Comparison of ENCODE assay signal across 31 mouse cellular contexts in genomic region chr14:37009686-37010085, GRCm38 (mm10). TPM values are rescaled to one million over a fixed set of nuclear protein-coding genes. Genes with fewer than 3 reads are reported as not detected.
A peak's percentile ranks its signal among the peaks of the same experiment; 100 is the strongest.
DNase-seq lines count a peak whose midpoint lies in the region; ATAC-seq lines count a peak whose summit lies in the region.
"Had no signal": no experiment of that assay in that cellular context is flagged by ENCODE, and none has a peak within 500 bp of the region (broad histone marks: within the 10 kb centered on the region; RNA-seq: fewer than 3 reads in every experiment).

No protein-coding gene starts in this region.

- 0 out of 2 replicates have a peak, but pooled peaks have one; percentile 9 for ATAC-seq in midbrain, embryonic 11.5 days (ENCODE audit: low FRiP score)
- no peak for ATAC-seq in midbrain, embryonic 14.5 days (ENCODE audit: low FRiP score, low TSS enrichment)
- ATAC-seq: activated CD4-positive, CD25-positive, alpha-beta regulatory T cell, adult 4 months; CD4-positive, CD25-positive, alpha-beta regulatory T cell, adult 4 months; forebrain, embryonic 14.5 days; forebrain, embryonic 16.5 days; Patski had no signal

- WGBS in midbrain, embryonic 11.5 days: 94% methylated on average over 2 of the region's 2 CpGs
- WGBS in midbrain, embryonic 14.5 days: 91% methylated on average over 2 of the region's 2 CpGs

- no peaks in the 10 kb centered on the region for H3K4me1 ChIP-seq in midbrain, embryonic 11.5 days (ENCODE audit: control insufficient read depth, insufficient read depth, low read length)
- peaks cover 15% of the 10 kb centered on the region for H3K4me1 ChIP-seq in midbrain, embryonic 14.5 days (ENCODE audit: control insufficient read depth, insufficient read depth, low read length)
- H3K4me1 ChIP-seq: embryonic facial prominence, embryonic 13.5 days; embryonic facial prominence, embryonic 15.5 days had no signal

- H3K36me3 ChIP-seq in midbrain, embryonic 11.5 days (ENCODE audit: control insufficient read depth, insufficient read depth, low read length): no peaks in the 10 kb centered on the region
- no peaks in the 10 kb centered on the region for H3K36me3 ChIP-seq in midbrain, embryonic 14.5 days (ENCODE audit: control insufficient read depth, insufficient read depth, low read length)
- H3K36me3 ChIP-seq: embryonic facial prominence, embryonic 13.5 days; embryonic facial prominence, embryonic 15.5 days; forebrain, embryonic 10.5 days; forebrain, embryonic 12.5 days; G1E had no signal

- no peak overlapping the region for H3K27ac ChIP-seq in midbrain, embryonic 11.5 days (ENCODE audit: low read depth, low read length)
- H3K27ac ChIP-seq in midbrain, embryonic 14.5 days (replicated peaks; ENCODE audit: low read depth, low read length): no peak overlapping the region
- H3K27ac ChIP-seq: embryonic facial prominence, embryonic 13.5 days; embryonic facial prominence, embryonic 15.5 days; forebrain, embryonic 10.5 days; forebrain, embryonic 12.5 days had no signal

- no peak overlapping the region for H3K9ac ChIP-seq in midbrain, embryonic 11.5 days (ENCODE audit: low read length)
- H3K9ac ChIP-seq in midbrain, embryonic 14.5 days (replicated peaks; ENCODE audit: low read length): no peak overlapping the region
- H3K9ac ChIP-seq: embryonic facial prominence, embryonic 13.5 days; embryonic facial prominence, embryonic 15.5 days; forebrain, embryonic 12.5 days had no signal

- peak; percentile 56 to 68 for DNase-seq in adrenal gland, adult (ENCODE audit: inconsistent age in 2 of 2, low spot score in 1 of 2)
- no peak for DNase-seq in adrenal gland, adult 8-10 months
- DNase-seq in adrenal gland, postnatal 14 days: peak; percentile 17
- no peak for DNase-seq in adrenal gland, adult 18-20 months (ENCODE audit: low spot score in 2 of 2)
- no peak for DNase-seq in midbrain, embryonic 11.5 days (ENCODE audit: low spot score, missing footprints)
- DNase-seq in midbrain, embryonic 14.5 days: no peak
- DNase-seq in adrenal gland, postnatal 36 days: peak; percentile 34 to 44
- DNase-seq: B cell, adult 2 months; cerebellum, adult 11 months; cerebellum, adult 18-20 months; cerebellum, adult 8-10 months; cerebellum, adult 9-11 months; cerebellum, postnatal 14 days; cerebellum, postnatal 36 days; embryo, embryonic 11 days had no signal

- H3K27me3 ChIP-seq in midbrain, embryonic 11.5 days (ENCODE audit: control insufficient read depth, insufficient read depth, low read length): no peaks in the 10 kb centered on the region
- H3K27me3 ChIP-seq in midbrain, embryonic 14.5 days (ENCODE audit: control insufficient read depth, insufficient read depth, low read length): no peaks in the 10 kb centered on the region
- H3K27me3 ChIP-seq: embryonic facial prominence, embryonic 13.5 days; embryonic facial prominence, embryonic 15.5 days; forebrain, embryonic 12.5 days had no signal

- H3K4me2 ChIP-seq in midbrain, embryonic 11.5 days: no peak overlapping the region
- H3K4me2 ChIP-seq in midbrain, embryonic 14.5 days (ENCODE audit: low read length): no peak overlapping the region
- H3K4me2 ChIP-seq: embryonic facial prominence, embryonic 13.5 days; embryonic facial prominence, embryonic 15.5 days; forebrain, embryonic 12.5 days had no signal

- no peaks in the 10 kb centered on the region for H3K9me3 ChIP-seq in midbrain, embryonic 11.5 days (ENCODE audit: control insufficient read depth, low read length)
- H3K9me3 ChIP-seq in midbrain, embryonic 14.5 days (ENCODE audit: control insufficient read depth, low read length): no peaks in the 10 kb centered on the region
- H3K9me3 ChIP-seq: embryonic facial prominence, embryonic 13.5 days; embryonic facial prominence, embryonic 15.5 days; forebrain, embryonic 10.5 days; forebrain, embryonic 12.5 days; G1E had no signal

- H3K4me3 ChIP-seq in midbrain, embryonic 11.5 days (ENCODE audit: low read depth, low read length): no peak overlapping the region
- no peak overlapping the region for H3K4me3 ChIP-seq in midbrain, embryonic 14.5 days (replicated peaks; ENCODE audit: low read depth, low read length)
- H3K4me3 ChIP-seq: embryonic facial prominence, embryonic 13.5 days; embryonic facial prominence, embryonic 15.5 days; erythroblast, embryonic 14.5 days; forebrain, embryonic 10.5 days; forebrain, embryonic 12.5 days had no signal

RNA-seq across cellular contexts. Expression of gene Rgr, which starts 39.1 kb away (rescaled TPM):
- not detected for total RNA-seq in adrenal gland, adult 8-10 months (2022)
- not detected in 2 replicates for total RNA-seq in adrenal gland, postnatal 14 days (2021)
- total RNA-seq in adrenal gland, adult 18-20 months (2021): not detected
- polyA plus RNA-seq in midbrain, embryonic 11.5 days (2014; fragmentation: Nextera tagmentation; extraction: Ambion mirVana): not detected in 2 replicates
- 0.24 TPM in 1 of 2 replicates, not detected in the other for polyA plus RNA-seq in midbrain, embryonic 14.5 days (2014; fragmentation: Nextera tagmentation; extraction: Ambion mirVana)
- total RNA-seq in adrenal gland, postnatal 36 days (2021): not detected
- total RNA-seq: CH12.LX; common myeloid progenitor, adult 5-6 weeks had no signal
- polyA plus RNA-seq: activated CD4-positive, CD25-positive, alpha-beta regulatory T cell, adult 4 months; brain, embryonic 14.5 days; embryonic facial prominence, embryonic 11.5 days; erythroblast, embryonic 14.5 days; forebrain, embryonic 10.5 days; forebrain, embryonic 12.5 days; forebrain, embryonic 14.5 days; forebrain, embryonic 16.5 days; G1E; Patski had no signal

RNA-seq across cellular contexts. Expression of gene Ccser2, which starts 41.1 kb away (rescaled TPM):
- total RNA-seq in adrenal gland, adult 8-10 months (2022): 10 to 100 TPM; 31.2 to 48.5 (median 38.6) TPM
- 31.3 and 31.4 TPM in 2 replicates for total RNA-seq in adrenal gland, postnatal 14 days (2021)
- 10 to 100 TPM; 28.4 to 45.5 TPM for total RNA-seq in adrenal gland, adult 18-20 months (2021)
- 27.5 and 29.2 TPM in 2 replicates for polyA plus RNA-seq in midbrain, embryonic 11.5 days (2014; fragmentation: Nextera tagmentation; extraction: Ambion mirVana)
- polyA plus RNA-seq in midbrain, embryonic 14.5 days (2014; fragmentation: Nextera tagmentation; extraction: Ambion mirVana): 68.9 and 85.1 TPM in 2 replicates
- 10 to 100 TPM; 32.2 to 40.0 TPM for total RNA-seq in adrenal gland, postnatal 36 days (2021)

RNA-seq across cellular contexts. Expression of gene Lrit1, which starts 44.9 kb away (rescaled TPM):
- total RNA-seq in adrenal gland, adult 8-10 months (2022): not detected
- 0.11 TPM in 1 of 2 replicates, not detected in the other for total RNA-seq in adrenal gland, postnatal 14 days (2021)
- not detected for total RNA-seq in adrenal gland, adult 18-20 months (2021)
- polyA plus RNA-seq in midbrain, embryonic 11.5 days (2014; fragmentation: Nextera tagmentation; extraction: Ambion mirVana): not detected in 2 replicates
- polyA plus RNA-seq in midbrain, embryonic 14.5 days (2014; fragmentation: Nextera tagmentation; extraction: Ambion mirVana): not detected in 2 replicates
- not detected for total RNA-seq in adrenal gland, postnatal 36 days (2021)
- total RNA-seq: CH12.LX; common myeloid progenitor, adult 5-6 weeks had no signal
- polyA plus RNA-seq: activated CD4-positive, CD25-positive, alpha-beta regulatory T cell, adult 4 months; brain, embryonic 14.5 days; CD4-positive, CD25-positive, alpha-beta regulatory T cell, adult 4 months; embryonic facial prominence, embryonic 11.5 days; embryonic facial prominence, embryonic 13.5 days; embryonic facial prominence, embryonic 15.5 days; erythroblast, embryonic 14.5 days; forebrain, embryonic 10.5 days; forebrain, embryonic 12.5 days; forebrain, embryonic 14.5 days; forebrain, embryonic 16.5 days; frontal cortex, adult 2 months; G1E; Patski had no signal

RNA-seq across cellular contexts. Expression of gene Lrit2, which starts 58.0 kb away (rescaled TPM):
- not detected for total RNA-seq in adrenal gland, adult 8-10 months (2022)
- not detected in 2 replicates for total RNA-seq in adrenal gland, postnatal 14 days (2021)
- not detected for total RNA-seq in adrenal gland, adult 18-20 months (2021)
- polyA plus RNA-seq in midbrain, embryonic 11.5 days (2014; fragmentation: Nextera tagmentation; extraction: Ambion mirVana): not detected in 2 replicates
- not detected in 2 replicates for polyA plus RNA-seq in midbrain, embryonic 14.5 days (2014; fragmentation: Nextera tagmentation; extraction: Ambion mirVana)
- not detected for total RNA-seq in adrenal gland, postnatal 36 days (2021)
- total RNA-seq: CH12.LX; common myeloid progenitor, adult 5-6 weeks had no signal
- polyA plus RNA-seq: activated CD4-positive, CD25-positive, alpha-beta regulatory T cell, adult 4 months; brain, embryonic 14.5 days; CD4-positive, CD25-positive, alpha-beta regulatory T cell, adult 4 months; embryonic facial prominence, embryonic 11.5 days; embryonic facial prominence, embryonic 13.5 days; embryonic facial prominence, embryonic 15.5 days; erythroblast, embryonic 14.5 days; forebrain, embryonic 10.5 days; forebrain, embryonic 12.5 days; forebrain, embryonic 14.5 days; forebrain, embryonic 16.5 days; frontal cortex, adult 2 months; G1E; Patski had no signal

Comparison
In these comparisons a context has a peak if more than half of its experiments do, and no peak if none do; other contexts are left out.
1. DNase-seq: peak in adrenal gland, adult (2 of 2), adrenal gland, postnatal 14 days (single experiment) and adrenal gland, postnatal 36 days (2 of 2); none in adrenal gland, adult 8-10 months (single experiment), adrenal gland, adult 18-20 months (0 of 2), midbrain, embryonic 11.5 days (single experiment) and midbrain, embryonic 14.5 days (single experiment).